Mouse (Mus musculus) T-helper 1 cell (primary cell): ENCODE measurements at regions not wholly inside any gene's neighbourhood (a gene's known extent, or its start where the extent isn't known, plus 50 kb on each side); places are given as distances from the start of the nearest gene placed in this dataset.

Source experiments
- in situ Hi-C: fragments of 300-600 bp; cut with MboI, MseI; formaldehyde crosslinking; loops from one replicate; pipeline ENCODE4 v1.15.1; 2025; ENCODE audit warnings: high pct_unique_total_duplicates

DNA sequence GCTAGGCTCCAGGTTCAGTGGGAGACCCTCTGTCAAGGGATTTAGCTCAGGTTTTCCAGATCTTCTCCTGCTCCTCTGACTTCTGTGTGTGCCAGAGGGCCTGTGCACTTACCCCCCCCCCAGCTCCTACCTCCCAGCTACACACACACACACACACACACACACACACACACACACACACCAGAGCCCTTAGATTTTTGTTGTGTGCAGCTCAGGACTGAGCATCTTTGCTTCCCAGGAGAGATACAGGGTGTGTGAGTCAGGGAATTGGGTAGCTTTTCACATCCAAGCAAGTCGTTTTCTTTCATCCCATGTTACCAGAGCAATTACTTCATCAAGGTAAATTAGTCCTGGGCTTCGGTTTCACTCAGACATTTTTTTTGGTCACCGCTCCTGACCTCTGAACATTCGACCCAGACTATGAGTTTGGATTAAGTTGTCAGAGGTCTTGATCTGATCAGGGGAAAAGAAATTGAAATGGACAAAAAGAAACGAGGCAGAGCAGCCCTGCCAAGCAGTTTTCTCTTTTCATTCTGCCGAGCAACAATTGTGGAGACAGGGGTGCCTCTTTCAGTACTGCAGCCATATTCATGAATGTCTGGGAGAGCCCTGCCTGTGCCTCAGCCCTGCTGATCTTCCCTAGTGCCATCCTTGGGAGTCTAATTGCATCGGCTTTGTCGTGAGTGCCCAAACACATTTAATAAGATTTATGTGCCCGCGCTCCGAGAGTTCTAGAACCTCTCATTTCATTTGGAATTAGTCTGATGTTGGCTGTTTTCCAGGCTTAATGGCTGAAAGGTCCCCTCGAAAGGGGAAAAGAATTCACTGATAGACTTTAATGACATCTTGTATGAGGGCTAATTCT, 241.3 kb downstream of the 1500009L16Rik start:
- in situ Hi-C loops: no loop called here

DNA sequence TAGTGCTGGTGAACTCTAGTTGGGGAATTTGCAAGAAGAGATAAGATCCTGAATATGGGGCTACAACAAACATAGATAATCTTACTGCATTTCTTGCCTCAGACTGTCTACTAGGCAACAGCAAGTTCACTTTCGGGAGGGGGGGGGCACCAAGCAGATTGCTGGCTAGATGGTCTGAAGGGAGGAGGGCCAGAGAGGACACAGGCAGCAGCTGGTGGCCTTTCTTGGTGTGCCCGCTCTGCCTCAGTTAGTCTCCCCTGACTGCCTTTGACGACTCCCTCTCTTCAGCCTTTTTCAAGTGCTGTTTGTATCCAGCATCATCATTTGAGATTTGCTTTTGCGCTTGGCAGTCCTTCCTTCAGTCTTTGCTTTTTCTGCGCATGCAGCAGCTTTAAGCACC, 242.2 kb downstream of the 1500009L16Rik start:
- in situ Hi-C loops: no loop called here

DNA sequence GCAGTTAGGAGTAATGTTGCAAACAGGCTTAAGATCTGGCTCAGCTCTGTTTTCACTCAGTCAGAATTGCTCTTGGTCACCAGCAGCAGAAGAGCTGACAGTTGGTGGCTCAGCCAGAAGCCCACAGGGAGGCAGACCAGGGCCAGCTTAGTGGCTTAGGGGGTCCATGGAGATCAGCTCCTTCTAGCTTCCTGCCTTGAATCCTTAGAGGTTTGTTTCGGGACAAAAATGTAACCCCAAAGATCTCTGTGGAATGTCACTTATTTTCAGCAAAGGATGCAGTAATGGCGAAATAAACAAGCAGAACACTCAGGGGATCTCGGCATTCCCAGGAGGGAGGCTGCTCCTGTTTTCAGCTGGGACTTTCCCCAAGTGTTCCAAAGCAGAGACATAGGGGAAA, 247.8 kb downstream of the 1500009L16Rik start:
- in situ Hi-C loops: no loop called here

DNA sequence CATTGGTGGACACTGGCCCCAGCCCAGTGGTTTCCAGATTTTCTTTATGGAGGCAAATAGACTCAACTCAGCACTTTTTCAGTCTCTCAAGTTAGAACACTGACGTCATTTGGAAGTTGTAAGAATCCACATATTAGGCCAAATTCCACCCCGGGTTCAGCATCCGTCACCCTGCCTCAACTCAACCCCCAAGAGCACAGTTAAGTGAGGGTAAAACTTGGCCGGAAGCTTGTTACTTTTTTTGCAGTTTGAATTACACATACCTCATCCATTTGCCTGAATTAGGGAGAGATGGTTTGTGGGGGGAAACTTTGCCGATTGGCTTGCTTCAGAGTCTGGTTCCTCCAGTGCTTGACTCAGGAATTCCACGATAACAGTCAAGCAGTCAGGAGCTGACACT, 251.9 kb downstream of the 1500009L16Rik start:
- in situ Hi-C loops: no loop called here

DNA sequence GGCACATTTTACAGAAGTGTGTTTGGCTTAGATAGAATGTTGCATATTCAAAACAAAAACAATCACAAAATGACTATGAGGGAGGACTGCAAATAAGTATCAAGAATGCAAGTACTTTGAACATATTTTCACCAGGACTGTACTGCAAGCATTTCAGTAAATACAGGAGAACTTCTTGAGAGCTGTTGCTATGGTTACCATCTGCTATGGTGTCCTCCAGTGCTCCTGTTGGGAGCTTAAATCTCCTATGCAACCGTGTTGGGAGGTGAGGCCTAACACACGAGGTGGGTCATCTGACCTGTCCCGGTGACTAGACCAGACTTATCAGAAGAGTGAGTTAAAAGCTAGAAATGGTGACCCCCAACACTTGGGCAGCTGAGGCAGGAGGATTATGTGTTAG, 253.9 kb downstream of the 1500009L16Rik start:
- in situ Hi-C loops: no loop called here

DNA sequence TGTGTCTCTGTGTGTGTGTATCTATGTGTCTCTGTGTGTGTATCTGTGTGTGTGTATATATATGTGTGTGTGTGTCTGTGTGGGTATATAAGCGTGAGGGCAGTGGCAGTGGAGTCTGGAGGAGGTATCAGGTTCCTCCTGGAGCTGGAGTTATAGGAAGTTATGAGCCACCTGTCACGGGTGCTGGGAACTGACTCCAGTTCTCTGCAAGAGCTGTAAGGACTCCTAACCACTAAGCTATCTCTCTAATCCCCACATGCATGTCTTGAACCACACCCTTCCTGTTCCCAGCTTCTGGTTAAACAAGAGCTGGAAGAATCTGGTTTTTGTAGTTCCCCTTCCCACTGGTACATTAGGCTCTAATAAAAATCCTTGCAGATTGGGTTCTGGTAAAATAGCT, 257.3 kb downstream of the 1500009L16Rik start:
- in situ Hi-C loops: no loop called here

DNA sequence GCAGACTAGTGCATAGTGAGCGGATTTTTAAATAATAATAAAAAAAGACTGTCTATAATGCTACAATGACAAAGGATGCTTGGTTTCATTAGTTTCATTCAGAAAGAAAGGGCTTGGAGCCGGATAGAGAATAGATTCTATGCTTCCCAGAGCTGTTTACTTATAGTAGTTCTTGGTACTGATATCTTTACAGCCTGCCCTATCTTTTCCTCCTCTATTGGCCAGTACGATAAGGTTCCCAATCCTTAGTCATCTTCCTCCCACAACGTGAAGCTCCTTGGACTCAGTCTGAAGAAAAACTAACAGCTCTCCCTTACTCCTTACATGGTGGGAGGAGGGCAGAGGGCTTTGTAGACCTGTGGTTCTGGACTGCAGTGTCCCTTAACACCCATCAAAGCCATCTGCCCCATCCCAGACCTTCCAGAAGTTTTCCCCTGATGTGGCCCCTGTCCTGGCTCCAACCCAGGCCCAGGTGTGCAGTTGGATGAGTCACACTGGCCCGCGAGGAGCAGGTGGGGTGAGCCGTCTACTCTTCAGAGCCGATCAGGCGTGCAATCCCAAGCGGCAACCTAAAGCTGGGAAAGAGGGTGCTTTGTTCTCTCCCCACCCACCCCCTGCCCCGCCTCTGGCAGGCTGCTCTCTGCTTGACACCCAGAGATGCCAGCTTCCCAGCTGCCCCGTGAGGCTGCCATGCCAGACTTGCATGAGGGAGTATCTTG, 262.2 kb downstream of the 1500009L16Rik start:
- in situ Hi-C loops: no loop called here

DNA sequence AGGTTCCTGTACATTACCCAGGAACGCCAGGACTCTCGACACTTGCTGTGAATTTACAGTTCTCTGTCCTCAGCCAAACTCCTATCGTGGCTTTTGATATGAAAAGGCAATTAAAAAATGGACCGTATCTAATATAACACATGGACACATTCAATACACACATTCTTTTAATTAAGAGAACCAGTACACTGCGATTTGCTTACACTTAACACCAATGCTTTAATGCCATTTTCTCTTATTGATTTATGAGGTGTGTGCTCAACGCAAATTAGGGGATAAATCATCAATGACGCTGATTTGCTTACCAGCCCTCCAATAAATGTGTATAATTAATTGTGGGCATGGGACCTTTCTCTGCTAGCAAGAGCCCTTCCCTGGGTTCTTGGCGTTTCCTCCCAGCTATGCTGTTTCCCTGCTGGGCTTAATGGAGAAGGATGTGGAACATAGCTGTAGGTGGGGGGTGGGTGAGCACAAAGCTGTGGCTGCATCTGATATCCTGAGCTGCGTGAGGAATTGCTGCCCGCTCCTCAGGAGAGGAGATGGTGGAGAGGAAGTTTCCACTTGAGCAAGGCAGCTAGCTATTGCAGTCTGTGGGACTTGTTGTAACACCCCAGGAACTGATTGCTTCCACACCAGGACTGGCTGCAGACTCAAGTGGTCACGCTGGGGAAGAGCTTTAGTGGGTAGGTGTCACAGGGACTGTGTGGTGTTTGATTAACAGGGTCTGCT, 270.1 kb downstream of the 1500009L16Rik start:
- in situ Hi-C loops: no loop called here

DNA sequence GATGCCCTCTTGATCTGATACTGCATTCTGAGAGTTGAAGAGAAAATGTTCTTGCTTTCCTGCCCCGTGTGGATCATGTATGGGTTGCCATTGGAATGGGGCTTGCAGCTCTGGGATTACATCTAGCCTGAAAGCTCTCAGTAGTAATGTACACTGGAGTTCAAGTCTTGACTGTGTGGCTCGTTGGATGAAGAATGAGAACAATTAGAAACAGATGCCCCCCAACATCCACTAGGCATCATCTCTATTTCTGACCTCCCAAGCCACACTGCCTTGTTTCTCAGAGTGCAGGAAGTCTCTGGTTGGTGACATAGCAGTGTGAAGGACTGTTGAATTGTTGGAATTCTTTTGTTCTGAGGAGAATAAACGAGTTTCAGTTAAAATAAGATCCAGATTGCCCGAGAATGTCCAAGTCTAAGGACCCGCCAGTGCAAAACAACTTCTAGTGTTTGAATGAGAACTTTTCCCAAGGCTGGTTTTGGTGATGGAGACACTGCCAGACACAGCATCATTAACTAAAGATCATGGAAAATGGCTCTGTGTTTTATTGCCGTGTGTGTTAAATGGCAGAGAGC, 272.4 kb downstream of the 1500009L16Rik start:
- in situ Hi-C loops: no loop called here

DNA sequence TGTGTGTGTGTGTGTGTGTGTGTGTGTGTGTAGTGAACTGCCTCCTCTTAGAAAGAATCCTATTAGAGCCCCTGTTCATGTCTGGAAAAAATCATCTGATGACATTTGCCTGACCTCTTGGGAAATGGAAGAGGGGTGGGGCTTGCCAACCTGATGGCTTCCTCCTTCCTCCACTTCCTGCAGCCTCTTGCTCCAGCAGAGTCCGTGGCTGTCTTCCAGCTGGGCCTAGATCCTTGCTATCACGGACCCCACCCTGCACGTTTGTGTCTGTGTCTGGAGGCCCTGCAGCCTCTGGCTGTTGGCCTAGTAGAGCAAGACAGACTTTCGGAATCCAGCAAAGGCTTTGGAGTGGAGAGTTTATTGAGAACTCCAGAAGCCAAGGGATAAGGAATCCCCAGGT, 273.2 kb downstream of the 1500009L16Rik start:
- in situ Hi-C loops: no loop called here

DNA sequence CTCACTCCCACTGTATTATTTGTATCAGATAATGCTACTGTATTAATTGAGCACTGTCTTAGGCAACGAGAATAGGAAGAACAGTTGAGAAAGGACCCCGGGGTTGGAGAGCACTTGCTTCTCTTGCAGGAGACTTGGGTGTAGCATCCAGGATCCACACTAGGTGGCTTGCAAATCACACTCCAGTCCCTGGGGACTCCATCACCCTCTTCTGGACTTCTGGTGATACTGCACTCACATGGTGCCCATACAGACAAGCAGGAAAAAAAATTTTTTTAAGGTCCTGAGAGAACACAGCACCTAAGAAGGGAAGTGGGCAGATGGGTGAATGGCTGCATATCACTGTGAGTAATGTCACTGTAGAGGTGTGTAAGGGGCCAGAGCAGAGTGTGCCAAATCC, 273.8 kb downstream of the 1500009L16Rik start:
- in situ Hi-C loops: no loop called here

DNA sequence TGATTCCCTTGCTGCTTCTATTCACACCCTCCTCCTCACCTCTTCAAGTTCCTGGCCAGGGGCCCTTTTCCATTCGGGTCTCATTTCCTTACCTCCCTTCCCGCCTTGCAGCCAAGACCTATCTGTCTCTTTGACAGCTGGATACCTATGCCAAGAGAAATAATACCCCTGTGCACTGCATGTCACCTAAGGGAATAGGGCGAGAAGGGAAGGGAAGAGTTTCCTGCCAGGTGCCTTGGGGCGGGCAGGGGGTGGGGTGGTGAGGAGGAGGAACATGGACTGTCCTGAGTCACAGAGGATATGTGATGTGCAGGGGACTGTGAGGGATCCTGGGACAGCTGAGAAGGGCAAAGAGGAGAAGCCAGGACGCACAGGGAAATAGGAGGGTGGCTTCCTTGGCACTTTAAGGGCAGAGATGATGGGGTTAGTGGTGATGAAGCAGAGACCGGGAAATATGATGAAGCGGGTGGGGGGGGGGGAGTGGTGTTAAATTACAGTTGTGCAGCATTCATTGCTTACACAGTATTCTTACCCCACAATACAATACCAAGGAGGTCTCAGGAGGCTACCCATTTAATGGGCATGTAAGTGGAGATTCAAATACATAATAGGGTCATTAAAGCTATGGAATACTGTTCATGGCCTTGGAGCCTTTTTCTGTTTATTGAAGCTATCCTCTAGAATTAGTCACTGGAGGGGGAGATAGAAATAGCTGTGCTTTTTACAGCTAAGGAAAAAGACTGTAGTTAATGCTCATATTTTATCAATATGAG, 278.0 kb downstream of the 1500009L16Rik start:
- in situ Hi-C loops: no loop called here

DNA sequence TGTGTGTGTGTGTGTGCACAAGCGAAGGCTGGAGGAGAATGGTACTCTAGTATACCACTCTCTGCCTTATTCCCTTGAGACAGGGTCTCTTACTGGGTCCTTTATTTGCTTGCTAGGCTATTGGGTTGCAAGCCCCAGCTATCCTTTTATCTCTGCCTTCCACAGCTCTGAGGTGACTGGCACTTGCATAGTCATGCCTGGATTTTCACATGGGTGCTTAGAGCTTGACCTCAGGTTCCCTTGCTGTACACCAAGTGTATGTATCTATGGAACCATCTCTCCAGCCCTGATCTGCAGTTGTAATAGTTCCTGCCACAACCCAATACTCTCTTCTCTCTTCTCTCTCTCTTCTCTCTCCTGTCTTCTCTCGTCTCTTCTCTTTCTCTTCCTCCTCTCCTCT, 280.1 kb downstream of the 1500009L16Rik start:
- in situ Hi-C loops: no loop called here

DNA sequence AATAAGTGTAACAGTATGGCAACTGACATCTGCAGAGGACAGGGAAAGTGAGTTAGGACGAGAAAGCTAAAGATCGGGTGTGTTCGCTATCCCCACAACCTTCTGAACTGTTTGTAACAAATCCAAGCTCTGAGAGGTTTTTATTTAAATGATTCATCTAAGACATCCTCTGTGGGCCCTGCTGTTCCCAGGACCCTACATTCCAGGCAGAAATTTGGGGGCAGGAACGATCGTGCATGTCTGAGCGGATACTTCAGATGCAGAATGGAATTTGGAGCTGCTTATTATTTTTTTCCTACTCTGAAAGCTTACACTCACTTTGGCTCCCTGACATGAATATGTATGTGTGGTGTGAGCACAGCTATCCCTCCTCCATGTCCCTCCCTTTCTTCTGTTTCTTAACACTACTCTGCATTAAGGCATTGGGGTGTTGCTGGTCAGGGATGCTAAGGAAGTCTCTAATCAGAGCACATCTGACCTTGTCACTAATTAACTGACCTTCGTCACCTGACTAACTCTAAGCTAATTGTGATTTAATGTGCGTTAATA, 281.0 kb downstream of the 1500009L16Rik start:
- in situ Hi-C loops: no loop called here

DNA sequence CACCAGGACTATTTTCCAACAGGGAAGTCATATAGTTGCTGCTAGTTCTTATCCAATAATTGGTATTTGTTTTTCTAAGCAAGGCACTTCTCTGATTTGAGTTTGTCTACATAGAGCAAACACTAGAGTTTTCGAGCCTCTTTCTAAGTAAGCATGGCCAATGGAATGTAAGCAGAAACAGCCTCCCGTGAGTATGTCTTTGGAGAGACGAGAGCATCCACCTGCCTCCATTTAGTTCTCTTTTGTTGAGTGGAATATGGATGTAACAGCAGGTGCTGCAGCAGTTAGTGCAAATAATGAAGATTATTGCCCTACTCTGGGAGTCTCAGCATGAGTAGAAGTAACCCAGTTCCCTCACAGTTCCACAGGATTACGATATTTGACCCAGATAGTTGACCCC, 286.3 kb downstream of the 1500009L16Rik start:
- in situ Hi-C loops: no loop called here

DNA sequence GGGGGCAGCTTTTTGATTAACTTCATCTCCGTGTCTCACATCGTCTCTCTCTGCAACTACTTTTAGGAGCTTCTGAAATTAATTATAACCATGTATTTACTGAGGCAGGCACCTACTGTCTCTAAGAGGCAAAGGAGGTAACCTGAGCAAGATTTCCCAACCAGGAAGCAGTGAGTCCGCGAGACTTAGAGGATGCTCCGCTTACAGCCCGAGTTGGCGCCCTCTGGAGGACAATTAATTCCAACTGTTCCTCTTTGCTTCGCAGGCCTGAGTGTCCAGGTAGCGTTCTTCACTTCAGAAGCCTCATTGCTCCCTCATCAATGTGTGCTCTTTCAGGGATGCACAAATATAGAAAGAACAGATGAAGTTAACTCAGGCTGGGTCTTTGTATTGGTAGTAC, 296.7 kb downstream of the 1500009L16Rik start:
- in situ Hi-C loops: no loop called here

DNA sequence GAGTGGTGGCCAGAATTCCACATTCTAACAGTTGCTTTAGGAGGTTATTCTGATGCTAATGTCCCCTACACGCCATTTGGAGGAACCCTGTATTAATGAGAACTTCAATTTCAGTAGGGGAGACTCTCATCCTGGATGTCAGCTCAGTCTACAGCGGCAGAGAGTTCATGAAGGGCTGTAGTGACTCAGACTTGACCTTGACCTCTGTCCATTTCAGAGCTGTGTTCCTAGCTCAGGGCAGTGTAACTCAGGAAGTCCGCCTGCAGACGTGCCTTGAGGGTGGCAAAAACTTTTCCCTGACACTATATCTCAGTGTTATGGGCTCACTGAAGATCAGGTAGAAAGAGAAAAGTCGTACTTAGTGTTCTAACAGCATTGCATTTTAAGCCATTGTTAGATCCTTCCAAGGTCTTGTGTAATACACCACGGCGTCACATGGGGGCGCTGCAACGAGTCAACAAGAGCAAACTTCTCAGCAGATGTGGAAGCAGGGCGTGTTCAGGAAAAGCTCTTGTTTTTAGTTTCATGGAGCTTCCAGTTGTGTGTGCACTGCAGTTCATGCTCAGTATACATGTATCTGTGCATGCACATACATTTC, 297.5 kb downstream of the 1500009L16Rik start:
- in situ Hi-C loops: no loop called here

DNA sequence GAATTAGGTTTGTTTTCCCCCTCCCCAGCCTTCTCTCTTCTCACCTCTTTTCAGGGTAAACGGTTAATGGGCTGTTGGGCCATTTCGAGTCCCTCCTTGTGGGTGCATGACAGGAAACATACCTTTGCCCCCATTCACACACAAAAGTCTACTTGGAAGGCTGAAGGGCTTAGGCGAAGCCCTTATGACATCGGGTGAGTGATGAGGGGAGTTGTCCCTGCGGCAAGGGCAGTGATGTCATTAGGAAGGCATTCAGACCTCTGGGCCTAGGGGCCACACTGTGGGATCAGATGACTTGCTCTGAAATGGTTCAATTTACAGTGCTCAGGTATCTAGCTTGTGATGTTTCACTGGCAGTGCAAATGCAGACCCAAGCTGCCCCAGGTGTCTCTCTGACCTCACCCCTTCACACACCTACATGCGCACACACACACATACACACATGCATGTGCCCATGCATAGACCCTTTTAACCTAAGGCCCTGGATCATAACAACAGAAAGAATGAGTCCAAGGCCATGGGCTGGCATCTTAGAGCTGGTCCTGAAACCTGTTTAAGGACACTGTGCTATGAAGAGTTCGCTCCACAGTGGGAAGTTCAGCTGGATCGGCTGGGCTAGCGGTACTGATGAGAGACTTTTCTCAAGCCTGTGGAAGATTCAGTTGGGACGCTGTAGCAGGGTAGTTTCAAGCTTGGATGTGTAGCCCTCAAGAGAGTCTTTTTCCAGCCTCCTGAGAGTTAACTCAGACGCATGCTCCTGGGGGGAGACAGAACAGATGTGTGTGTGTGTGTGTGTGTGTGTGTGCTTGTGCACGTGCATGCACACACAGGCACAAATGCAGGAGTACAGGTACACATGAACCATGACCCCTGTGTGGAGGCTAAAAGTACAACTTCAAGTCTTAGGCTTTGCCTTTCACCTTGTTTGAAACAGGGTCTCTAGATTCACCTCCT, 298.8 kb downstream of the 1500009L16Rik start:
- in situ Hi-C loops: no loop called here

DNA sequence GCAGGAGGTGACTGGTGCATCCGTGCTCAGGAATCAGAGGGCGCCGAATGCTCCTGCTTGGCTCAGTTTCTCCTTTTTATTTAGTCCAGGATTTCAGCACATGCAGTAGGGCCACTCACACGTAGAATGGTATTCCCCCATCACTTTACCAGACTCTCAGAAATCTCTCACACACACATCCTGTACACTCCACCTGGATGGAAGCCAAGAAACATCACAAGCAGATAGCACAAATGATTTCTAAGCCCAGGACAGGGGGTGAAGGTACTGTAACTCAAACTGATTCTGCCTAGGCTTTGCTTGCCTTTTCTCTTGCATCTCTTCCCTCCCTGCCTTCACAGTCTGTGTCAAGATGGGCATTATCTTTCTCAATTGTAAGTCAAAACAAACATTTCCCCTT, 301.6 kb downstream of the 1500009L16Rik start:
- in situ Hi-C loops: no loop called here
